Mouse (Mus musculus): ENCODE measurements around the gene Surf4.

The Surf4 gene

GRCm38 (mm10) chr2:26927745-26928476 is 5.8 kb downstream of the Surf4 start:
- no peak for DNase-seq

- DNase-seq = no peak
Observed at GRCm38 (mm10) chr2:26921784-26922183, 11.9 kb downstream of the Surf4 start.

- DNase-seq = no peak
Observed at GRCm38 (mm10) chr2:26920190-26920855, 13.4 kb downstream of the Surf4 start.

GRCm38 (mm10) chr2:26919684-26920083 is 14.0 kb downstream of the Surf4 start:
- no peak for DNase-seq

GRCm38 (mm10) chr2:26916738-26917137 is 17.0 kb downstream of the Surf4 start:
- no peak for DNase-seq

- DNase-seq = peak; percentile 49 to 68
Observed at GRCm38 (mm10) chr2:26915927-26916728, 17.6 kb downstream of the Surf4 start, which contains the start of the genes Surf2 and Surf1. Surf2 (plus strand) TSS chr2:26916367. Surf1 (minus strand) TSS chr2:26916530.

- no peak for DNase-seq
Observed at GRCm38 (mm10) chr2:26914148-26914941, 19.4 kb downstream of the Surf4 start.

GRCm38 (mm10) chr2:26913416-26914147 is 20.1 kb downstream of the Surf4 start:
- no peak for DNase-seq

- DNase-seq = no peak
Observed at GRCm38 (mm10) chr2:26912253-26912770, 21.4 kb downstream of the Surf4 start.

GRCm38 (mm10) chr2:26910994-26911765 is 22.5 kb downstream of the Surf4 start:
- DNase-seq = peak in 1 of 2 experiments; percentile 33

GRCm38 (mm10) chr2:26910124-26910993 is 23.4 kb downstream of the Surf4 start, which contains the start of the genes Med22 and Rpl7a:
Med22 (minus strand) TSS chr2:26910677.
Rpl7a (plus strand) TSS chr2:26910764.
- peak; percentile 97 to 98 for DNase-seq

- no peak for DNase-seq
Observed at GRCm38 (mm10) chr2:26909387-26909784, 24.3 kb downstream of the Surf4 start.

- no peak for DNase-seq
Observed at GRCm38 (mm10) chr2:26908710-26909386, 24.9 kb downstream of the Surf4 start.

- DNase-seq = no peak
Observed at GRCm38 (mm10) chr2:26907109-26907508, 26.6 kb downstream of the Surf4 start.

- DNase-seq = no peak
Observed at GRCm38 (mm10) chr2:26906431-26906830, 27.3 kb downstream of the Surf4 start.

- DNase-seq = no peak
Observed at GRCm38 (mm10) chr2:26905936-26906335, 27.8 kb downstream of the Surf4 start.

GRCm38 (mm10) chr2:26903311-26903710 is 30.4 kb downstream of the Surf4 start:
- DNase-seq = no peak

GRCm38 (mm10) chr2:26902467-26903220 is 31.1 kb downstream of the Surf4 start, which contains the start of gene Surf6:
Surf6 (minus strand) TSS chr2:26902879.
- peak; percentile 94 to 97 for DNase-seq
